Mouse (Mus musculus) neural tube, embryonic 10.5 days (tissue): ENCODE results near the gene Lrrn1.
A peak's percentile ranks its signal among the peaks of the same experiment; 100 is the strongest.

ENCODE experiments used
- DNase-seq: peaks from one replicate; pipeline ENCODE4 v3.0.0-alpha.2; 2017; ENCODE audit warnings: low spot score; ENCODE audit errors: extremely low spot score

Gene Lrrn1

GRCm38 (mm10) chr6:107528877-107529864 lies at the start of gene Lrrn1:
Gene Lrrn1 (plus strand): TSS chr6:107529768.
- DNase-seq, result no peak

GRCm38 (mm10) chr6:107494491-107494890 lies 35.1 kb upstream of the Lrrn1 start:
- no peak for DNase-seq

GRCm38 (mm10) chr6:107495830-107496229 lies 33.7 kb upstream of the Lrrn1 start:
- no peak for DNase-seq

GRCm38 (mm10) chr6:107513716-107514115 lies 15.9 kb upstream of the Lrrn1 start:
- DNase-seq, result no peak

- DNase-seq, result no peak
Observed at GRCm38 (mm10) chr6:107523953-107524352, 5.6 kb upstream of the Lrrn1 start.

GRCm38 (mm10) chr6:107529911-107530431 lies 403 bp downstream of the Lrrn1 start:
- DNase-seq, result peak; percentile 78

GRCm38 (mm10) chr6:107530621-107531285 lies 1.2 kb downstream of the Lrrn1 start:
- DNase-seq, result peak; percentile 64

GRCm38 (mm10) chr6:107531526-107532080 lies 2.0 kb downstream of the Lrrn1 start:
- DNase-seq, result no peak

GRCm38 (mm10) chr6:107534533-107534932 lies 5.0 kb downstream of the Lrrn1 start:
- DNase-seq, result no peak

GRCm38 (mm10) chr6:107536631-107537030 lies 7.1 kb downstream of the Lrrn1 start:
- DNase-seq, result no peak

- no peak for DNase-seq
Observed at GRCm38 (mm10) chr6:107541222-107541621, 11.7 kb downstream of the Lrrn1 start.

GRCm38 (mm10) chr6:107541918-107542317 lies 12.3 kb downstream of the Lrrn1 start:
- DNase-seq, result no peak

- no peak for DNase-seq
Observed at GRCm38 (mm10) chr6:107546272-107546671, 16.7 kb downstream of the Lrrn1 start.

GRCm38 (mm10) chr6:107552511-107552910 lies 22.9 kb downstream of the Lrrn1 start:
- DNase-seq, result no peak

GRCm38 (mm10) chr6:107555364-107555763 lies 25.8 kb downstream of the Lrrn1 start:
- no peak for DNase-seq

GRCm38 (mm10) chr6:107556996-107557395 lies 27.4 kb downstream of the Lrrn1 start:
- no peak for DNase-seq

- no peak for DNase-seq
Observed at GRCm38 (mm10) chr6:107557806-107558205, 28.2 kb downstream of the Lrrn1 start.

GRCm38 (mm10) chr6:107562255-107562654 lies 32.7 kb downstream of the Lrrn1 start:
- DNase-seq, result no peak

- no peak for DNase-seq
Observed at GRCm38 (mm10) chr6:107566944-107567634, 37.5 kb downstream of the Lrrn1 start.

GRCm38 (mm10) chr6:107574561-107574960 lies 45.0 kb downstream of the Lrrn1 start:
- DNase-seq, result no peak

GRCm38 (mm10) chr6:107575405-107575804 lies 45.8 kb downstream of the Lrrn1 start:
- DNase-seq, result no peak
